Mouse (Mus musculus) cerebellum, adult (tissue): ENCODE data around the gene Atp8b4.

Source experiments
- ATAC-seq: cut with Nextera tagmentation; 2 replicates; pipeline ENCODE4 v1.9.2; 2017; ENCODE audit warnings: mild to moderate bottlenecking, moderate library complexity, mixed read lengths; ENCODE audit not compliant: insufficient number of reproducible peaks, low FRiP score, low TSS enrichment

The Atp8b4 gene

GRCm38 (mm10) chr2:126450210-126450936 lies 50.1 kb downstream of the Atp8b4 start:
- ATAC-seq = peak; percentile 40; the same call in 1 of the 2 replicates

GRCm38 (mm10) chr2:126445039-126445438 lies 55.4 kb downstream of the Atp8b4 start:
- no peak for ATAC-seq

GRCm38 (mm10) chr2:126441586-126441985 lies 58.9 kb downstream of the Atp8b4 start:
- ATAC-seq = no peak

- ATAC-seq = no peak
Measured at GRCm38 (mm10) chr2:126434712-126435111, 65.8 kb downstream of the Atp8b4 start.

- ATAC-seq = no peak
Measured at GRCm38 (mm10) chr2:126434305-126434704, 66.2 kb downstream of the Atp8b4 start.

- ATAC-seq = no peak
Measured at GRCm38 (mm10) chr2:126432481-126433066, 67.9 kb downstream of the Atp8b4 start.

- peak; percentile 68 for ATAC-seq
Measured at GRCm38 (mm10) chr2:126429282-126429681, 71.2 kb downstream of the Atp8b4 start.

- no peak for ATAC-seq
Measured at GRCm38 (mm10) chr2:126425223-126425622, 75.3 kb downstream of the Atp8b4 start.

- ATAC-seq = 0 out of 2 replicates have a peak, but pooled peaks have one; percentile 28
Measured at GRCm38 (mm10) chr2:126424714-126425113, 75.8 kb downstream of the Atp8b4 start.

GRCm38 (mm10) chr2:126420901-126421300 lies 79.6 kb downstream of the Atp8b4 start:
- ATAC-seq = no peak

GRCm38 (mm10) chr2:126418916-126419315 lies 81.6 kb downstream of the Atp8b4 start:
- ATAC-seq = no peak

- ATAC-seq = no peak
Measured at GRCm38 (mm10) chr2:126416772-126417171, 83.7 kb downstream of the Atp8b4 start.

- no peak for ATAC-seq
Measured at GRCm38 (mm10) chr2:126415981-126416380, 84.5 kb downstream of the Atp8b4 start.

GRCm38 (mm10) chr2:126412759-126413158 lies 87.7 kb downstream of the Atp8b4 start:
- ATAC-seq = no peak

GRCm38 (mm10) chr2:126399454-126399853 lies 101.0 kb downstream of the Atp8b4 start:
- no peak for ATAC-seq

GRCm38 (mm10) chr2:126399017-126399416 lies 101.5 kb downstream of the Atp8b4 start:
- ATAC-seq = no peak

GRCm38 (mm10) chr2:126398216-126398615 lies 102.3 kb downstream of the Atp8b4 start:
- no peak for ATAC-seq

- ATAC-seq = no peak
Measured at GRCm38 (mm10) chr2:126397513-126397912, 103.0 kb downstream of the Atp8b4 start.

GRCm38 (mm10) chr2:126394924-126395323 lies 105.5 kb downstream of the Atp8b4 start:
- ATAC-seq = no peak

- ATAC-seq = no peak
Measured at GRCm38 (mm10) chr2:126387458-126388037, 112.9 kb downstream of the Atp8b4 start.

- no peak for ATAC-seq
Measured at GRCm38 (mm10) chr2:126386056-126386455, 114.4 kb downstream of the Atp8b4 start.

GRCm38 (mm10) chr2:126380300-126380699 lies 120.2 kb downstream of the Atp8b4 start:
- no peak for ATAC-seq
